Mouse (Mus musculus) ovary, postnatal 14 days (tissue): ENCODE results near the gene Pak3.
"Not testable (repeated sequence)": the region's sequence is repeated elsewhere in the genome, so short reads cannot be mapped to it uniquely, and the experiment has no call there.

Experiments
- DNase-seq: peaks from one replicate; pipeline ENCODE4 v3.0.0; 2022; ENCODE audit warnings: low spot score

The Pak3 gene

DNA sequence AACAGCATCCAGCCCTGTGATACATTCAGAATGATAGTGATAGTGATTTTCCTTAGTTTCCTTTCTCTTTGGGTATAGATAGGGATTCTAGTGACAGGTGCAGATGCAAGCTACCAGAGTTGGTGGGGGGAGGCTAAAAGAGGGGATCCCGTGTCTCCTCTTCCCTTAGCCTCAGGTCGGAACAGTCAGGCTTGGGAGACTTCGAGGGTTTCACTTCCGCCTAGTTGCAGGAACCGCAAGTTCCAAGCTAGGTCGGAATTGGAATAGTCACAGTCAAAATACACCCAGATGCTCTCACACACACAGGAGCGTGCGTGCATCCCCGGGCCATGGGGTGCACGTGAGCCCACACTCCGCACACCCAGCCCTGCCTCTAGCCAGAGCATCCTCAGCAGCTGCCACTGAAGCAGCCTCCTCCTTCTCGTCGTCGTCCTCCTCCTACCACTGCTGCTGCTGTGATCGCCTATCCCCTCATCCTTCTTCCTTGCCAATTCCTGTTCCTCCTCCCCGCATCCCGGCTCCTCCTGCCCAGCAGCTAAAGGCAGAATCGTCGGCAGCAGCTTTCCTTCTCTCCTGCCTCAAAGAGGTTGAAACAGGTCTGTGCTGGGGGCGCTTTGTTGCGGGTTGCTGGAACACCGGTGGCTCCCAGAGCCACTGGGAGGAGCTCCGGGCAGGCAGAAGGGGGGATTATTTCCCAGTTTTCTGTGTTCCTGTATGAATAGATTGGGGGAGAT lies at the start of gene Pak3:
Gene Pak3 (plus strand): TSS at position 424 of the 734 bp plus-strand sequence.
- DNase-seq, result no peak

DNA sequence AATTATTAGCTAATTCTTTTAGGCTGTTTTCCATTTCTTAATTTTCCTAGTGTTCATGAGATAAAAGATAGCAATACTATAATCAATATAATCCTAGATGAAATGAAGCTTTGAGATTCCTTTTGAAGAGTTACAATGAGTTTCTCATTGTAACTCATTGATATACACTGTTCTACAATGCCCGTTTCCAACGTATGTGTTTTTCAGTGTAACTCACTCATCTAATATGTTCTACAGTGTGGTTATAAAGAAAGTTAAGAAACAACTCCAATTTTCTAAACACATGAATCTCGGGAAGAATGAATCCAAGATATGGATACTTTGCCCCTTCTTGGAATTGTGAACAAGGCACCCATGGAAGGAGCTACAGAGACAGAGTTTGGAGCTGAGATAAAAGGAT lies 35.5 kb upstream of the Pak3 start:
- peak; percentile 100 for DNase-seq

- DNase-seq, result no peak
Measured at GRCm38 (mm10) chrX:143501053-143501695, 17.2 kb upstream of the Pak3 start.

- no peak for DNase-seq
Measured at GRCm38 (mm10) chrX:143501776-143502365, 16.5 kb upstream of the Pak3 start.

DNA sequence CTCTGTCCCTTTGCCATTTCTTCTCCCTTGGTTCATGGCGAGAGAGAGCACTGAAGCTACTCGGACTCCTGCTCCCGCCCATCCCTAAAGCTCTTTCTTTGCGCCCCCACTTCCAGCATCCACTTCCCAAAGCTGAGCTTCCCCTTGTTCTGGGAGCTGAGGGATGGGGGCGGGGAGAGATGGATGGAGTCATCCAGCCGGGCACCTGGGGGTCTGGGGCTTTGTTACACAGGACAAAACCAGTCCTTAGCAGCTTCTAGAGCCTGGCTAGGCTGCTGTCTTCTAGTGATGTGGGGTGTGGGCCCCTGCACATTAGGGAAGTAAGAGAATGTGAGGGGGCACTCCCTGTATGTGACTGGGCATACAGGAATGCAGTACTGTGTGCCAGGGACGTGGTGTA lies 526 bp downstream of the Pak3 start:
- no peak for DNase-seq

DNA sequence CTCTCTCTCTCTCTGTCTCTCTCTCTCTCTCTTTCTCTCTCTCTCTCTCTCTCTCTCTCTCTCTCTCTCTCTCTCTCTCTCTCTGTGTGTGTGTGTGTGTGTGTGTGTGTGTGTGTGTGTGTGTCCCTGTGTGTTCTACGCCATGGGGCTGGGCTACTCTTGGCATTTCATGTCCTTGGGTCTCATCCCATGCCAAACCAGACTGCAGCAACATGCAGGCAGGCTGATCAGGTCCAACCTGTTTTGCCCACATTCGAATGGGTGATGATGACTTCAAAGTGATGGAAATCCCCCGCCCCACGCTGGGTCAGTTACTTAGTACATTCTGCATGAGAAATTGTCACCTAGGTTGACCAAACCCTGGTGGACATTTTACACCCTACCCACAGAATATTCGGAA lies 1.1 kb downstream of the Pak3 start:
- not testable (repeated sequence) for DNase-seq

GRCm38 (mm10) chrX:143520195-143520594 lies 1.8 kb downstream of the Pak3 start:
- DNase-seq, result no peak

GRCm38 (mm10) chrX:143532331-143532730 lies 13.9 kb downstream of the Pak3 start:
- DNase-seq, result no peak

DNA sequence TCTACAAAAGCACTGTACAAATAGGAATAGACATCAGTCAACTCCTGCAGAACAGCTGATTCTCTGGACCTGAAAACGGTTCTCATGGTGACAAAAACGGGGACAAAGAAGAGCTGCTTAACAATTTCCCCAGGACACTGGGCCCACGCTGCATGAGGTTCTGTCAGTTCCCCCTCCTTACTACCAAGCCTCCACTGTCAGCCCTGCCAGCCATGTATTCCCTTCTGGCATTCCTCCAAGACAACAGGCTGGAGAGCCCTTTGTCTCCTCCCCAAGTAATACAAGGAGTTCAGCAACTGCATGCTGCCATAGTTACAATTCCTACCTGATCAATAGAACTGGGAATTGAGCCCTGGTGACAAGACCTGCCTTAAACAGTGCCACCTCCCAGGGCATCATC lies 15.2 kb downstream of the Pak3 start:
- DNase-seq, result no peak

- DNase-seq, result no peak
Measured at GRCm38 (mm10) chrX:143542756-143543155, 24.4 kb downstream of the Pak3 start.

GRCm38 (mm10) chrX:143543186-143543793 lies 24.9 kb downstream of the Pak3 start:
- no peak for DNase-seq

GRCm38 (mm10) chrX:143573691-143574090 lies 55.3 kb downstream of the Pak3 start:
- no peak for DNase-seq

- no peak for DNase-seq
Measured at GRCm38 (mm10) chrX:143579925-143580324, 61.5 kb downstream of the Pak3 start.

DNA sequence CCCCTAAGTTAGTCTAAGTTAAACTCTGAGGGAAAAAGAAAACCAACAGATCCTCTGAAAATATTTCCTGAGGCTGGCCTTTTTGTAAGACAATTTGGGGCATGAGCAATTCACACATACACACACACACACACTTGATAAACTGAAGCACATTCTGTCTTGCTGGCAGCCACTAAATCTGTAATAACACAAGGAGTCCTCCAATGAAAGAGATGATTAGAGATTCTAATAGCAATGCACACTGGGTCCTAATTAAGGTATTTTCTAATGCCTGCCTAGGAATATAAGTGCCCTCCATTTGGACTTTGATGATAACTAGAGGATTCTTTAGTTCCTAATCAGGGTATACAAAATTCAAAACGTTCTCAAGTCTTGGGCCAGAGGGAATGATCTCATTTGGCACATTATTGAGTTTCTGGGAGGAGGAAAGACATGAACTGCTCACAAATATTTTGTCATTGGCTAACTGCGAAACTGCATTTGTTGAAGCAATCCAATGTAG lies 62.1 kb downstream of the Pak3 start:
- no peak for DNase-seq

GRCm38 (mm10) chrX:143606877-143607449 lies 88.6 kb downstream of the Pak3 start:
- no peak for DNase-seq

- DNase-seq, result no peak
Measured at GRCm38 (mm10) chrX:143618734-143619133, 100.3 kb downstream of the Pak3 start.

GRCm38 (mm10) chrX:143627767-143628166 lies 109.4 kb downstream of the Pak3 start:
- DNase-seq, result no peak

DNA sequence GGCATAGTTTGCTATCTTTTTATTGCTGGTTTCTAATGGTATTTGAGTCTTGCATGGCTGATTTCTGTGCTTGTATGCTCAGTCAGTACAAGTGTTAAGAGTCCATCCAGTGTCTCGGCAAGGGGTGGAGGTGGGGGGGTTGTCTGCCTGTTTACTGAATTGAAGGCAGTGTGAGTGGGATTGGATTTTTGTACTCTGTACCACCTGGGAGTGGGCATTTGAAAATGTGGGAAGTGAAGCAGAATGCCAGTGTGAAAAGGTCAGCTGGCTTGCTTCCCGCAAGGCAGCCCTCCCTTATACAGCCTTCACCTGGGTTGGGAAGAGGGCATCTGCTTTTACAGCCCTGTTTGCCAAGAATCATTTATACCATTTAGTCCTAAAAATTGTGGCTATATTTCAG lies 125.5 kb downstream of the Pak3 start:
- DNase-seq, result no peak

DNA sequence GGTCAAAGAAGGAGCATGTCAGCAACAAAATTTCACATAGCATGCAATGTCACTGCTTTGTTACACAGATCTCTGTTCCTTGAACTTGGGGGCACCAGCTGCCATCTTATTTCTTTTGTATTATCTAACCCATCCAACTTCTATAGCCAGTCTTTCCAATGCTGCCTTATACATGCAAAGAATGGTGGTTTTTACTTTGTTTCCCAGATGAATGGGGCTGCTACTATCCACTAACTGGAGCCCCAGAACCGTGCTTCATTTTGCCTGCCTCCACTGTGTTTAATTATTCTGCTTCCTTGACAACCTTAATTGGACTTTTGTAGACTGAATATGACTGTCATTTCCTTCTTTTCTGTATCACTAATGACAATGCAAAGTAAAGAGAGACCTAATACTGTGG lies 126.4 kb downstream of the Pak3 start:
- DNase-seq, result no peak

GRCm38 (mm10) chrX:143654308-143655176 lies 136.2 kb downstream of the Pak3 start:
- DNase-seq, result no peak

DNA sequence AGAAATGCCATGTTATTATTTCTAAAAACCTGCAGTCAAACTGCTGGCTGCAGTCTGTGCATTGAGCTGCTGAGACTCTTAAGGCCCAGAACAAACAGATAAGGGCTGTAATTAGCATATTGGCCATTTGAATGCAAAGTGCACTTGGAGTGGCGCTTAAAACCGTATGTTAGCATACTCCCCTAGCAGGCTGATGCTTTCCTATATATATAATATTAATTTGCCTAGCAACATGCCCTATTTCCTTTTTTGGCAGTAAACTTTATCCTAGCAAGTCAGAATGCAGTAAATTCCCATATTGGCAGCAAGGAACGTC lies 136.7 kb downstream of the Pak3 start:
- DNase-seq, result no peak
